Mouse (Mus musculus): ENCODE data around the gene Cmtm8. TPM values are rescaled to one million over a fixed set of nuclear protein-coding genes. Genes with fewer than 3 reads are reported as not detected.

The Cmtm8 gene
- 6.5 and 7.5 TPM in 2 replicates for polyA plus RNA-seq (2015; fragmentation: Nextera tagmentation; extraction: Ambion mirVana)

GRCm38 (mm10) chr9:114844017-114844662 lies at the start of gene Cmtm8:
Cmtm8 (minus strand) TSS chr9:114844156.

DNA sequence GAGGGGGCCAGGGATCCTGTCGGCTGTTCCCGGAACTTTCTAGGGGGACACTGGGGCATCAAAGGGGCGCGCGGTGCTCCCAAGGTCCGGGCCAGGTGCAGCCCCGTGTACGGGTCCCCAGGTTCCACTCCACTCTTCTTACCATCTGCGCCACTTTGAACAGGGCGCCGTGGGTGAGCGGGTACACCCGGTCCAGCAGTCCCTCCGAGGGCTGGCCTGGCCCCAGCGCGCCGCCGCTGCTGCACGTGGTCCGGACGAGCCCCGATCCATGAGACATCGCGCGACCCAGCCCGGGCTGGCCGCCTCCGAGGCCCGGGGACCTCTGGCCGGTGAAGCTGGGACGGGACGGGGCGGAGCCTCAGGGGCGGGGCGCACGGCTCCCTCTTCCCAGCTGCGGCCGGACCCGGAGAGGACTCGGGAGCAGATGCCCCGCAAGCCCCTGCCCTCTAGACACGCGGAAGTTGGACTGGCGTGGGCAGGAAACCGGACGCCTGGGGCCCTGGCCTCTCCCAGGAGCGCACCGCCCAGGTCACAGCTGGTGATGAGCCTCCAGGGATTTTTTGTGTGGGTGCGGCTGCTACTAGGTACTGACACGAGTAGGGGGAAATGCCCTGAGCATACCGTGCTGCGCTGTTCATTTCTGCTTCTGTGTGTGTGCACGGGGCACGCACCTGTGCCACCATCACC lies 62.3 kb downstream of the Cmtm8 start, which contains the start of gene Cmtm7:
TSS of gene Cmtm7 (minus strand) at position 331 of the 687 bp plus-strand sequence.

Other genes starting within 250 kb of the Cmtm8 start
- gene Cnot10, start 204.0 kb downstream of the Cmtm8 start, polyA plus RNA-seq (2015; fragmentation: Nextera tagmentation; extraction: Ambion mirVana): 38.1 and 40.2 TPM in 2 replicates
- 114 and 119 TPM in 2 replicates for gene Dync1li1, start 155.4 kb downstream of the Cmtm8 start, polyA plus RNA-seq (2015; fragmentation: Nextera tagmentation; extraction: Ambion mirVana)
- 22.8 and 22.9 TPM in 2 replicates for gene Cmtm6, start 113.0 kb downstream of the Cmtm8 start, polyA plus RNA-seq (2015; fragmentation: Nextera tagmentation; extraction: Ambion mirVana)
- gene Cmtm7, start 62.3 kb downstream of the Cmtm8 start, polyA plus RNA-seq (2015; fragmentation: Nextera tagmentation; extraction: Ambion mirVana): 12.8 and 14.7 TPM in 2 replicates
- gene Gpd1l, start 89.8 kb upstream of the Cmtm8 start, polyA plus RNA-seq (2015; fragmentation: Nextera tagmentation; extraction: Ambion mirVana): 39.6 and 42.4 TPM in 2 replicates
- 4.2 and 5.1 TPM in 2 replicates for gene Osbpl10, start 134.4 kb upstream of the Cmtm8 start, polyA plus RNA-seq (2015; fragmentation: Nextera tagmentation; extraction: Ambion mirVana)
- 235 and 316 TPM in 2 replicates for gene Rps27rt, start 138.6 kb upstream of the Cmtm8 start, polyA plus RNA-seq (2015; fragmentation: Nextera tagmentation; extraction: Ambion mirVana)